Mouse (Mus musculus) G1E (cell line): ENCODE results near the gene Unc5b.

ENCODE experiments used
- CTCF ChIP-seq: IDR thresholded peaks from 2 replicates; pipeline ENCODE4 v1.5.1; 2012; ENCODE audit warnings: low read depth, low read length, inconsistent platforms, mixed read lengths
- TAL1 ChIP-seq: conservative IDR thresholded peaks from 2 replicates; pipeline ENCODE4 v1.6.1; 2012; ENCODE audit warnings: low read depth, low read length, inconsistent platforms, mixed read lengths

DNA sequence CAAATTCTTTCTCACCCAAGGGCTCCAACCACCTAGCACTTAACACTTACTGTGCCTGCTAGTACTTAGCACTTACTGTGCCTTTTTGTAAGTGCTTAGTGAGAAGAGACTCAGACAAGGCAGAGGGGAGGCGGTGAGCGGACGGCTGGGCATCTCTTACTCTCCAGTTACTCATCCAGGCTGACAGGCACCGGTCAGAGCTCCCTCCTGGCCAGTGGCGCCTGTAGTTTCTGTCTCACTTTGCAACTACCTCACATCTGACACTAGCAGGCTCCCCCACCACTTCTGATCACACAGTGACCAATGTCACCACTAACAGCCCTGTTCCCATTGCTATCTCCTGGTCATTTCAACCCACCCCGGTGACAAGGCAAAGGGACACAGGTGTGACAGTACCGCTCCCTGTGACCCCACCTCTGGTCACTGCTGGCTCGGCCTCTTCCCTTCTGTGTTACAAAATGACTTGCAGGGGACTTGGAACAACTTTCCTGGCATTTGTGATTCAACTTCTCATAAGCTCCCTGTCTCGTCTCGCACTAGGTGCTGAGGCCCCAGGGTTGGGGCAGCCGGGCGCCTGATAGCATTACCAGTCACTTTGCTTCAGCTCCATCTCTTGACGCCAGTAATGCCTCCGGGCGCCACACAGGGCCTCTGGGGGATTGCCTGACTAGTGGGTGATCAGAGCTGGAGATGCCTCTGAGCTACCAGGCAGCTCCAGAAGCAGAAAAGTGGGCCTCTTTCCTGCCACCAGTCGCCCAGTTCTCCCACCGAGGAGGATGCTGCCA is 8.5 kb downstream of the Unc5b start:
- TF ChIP-seq CTCF = no peak
- TF ChIP-seq TAL1 = no peak
